Mouse (Mus musculus) testis, adult 2 months (tissue): ENCODE results near the gene Jade3.
"Not testable (repeated sequence)": the region's sequence is repeated elsewhere in the genome, so short reads cannot be mapped to it uniquely, and the experiment has no call there.

Source experiments
- CTCF ChIP-seq: fragments of 200-500 bp; IDR thresholded peaks from 2 replicates; pipeline ENCODE4 v1.5.1; 2012; ENCODE audit warnings: low read depth, mild to moderate bottlenecking, inconsistent platforms, low read length, moderate library complexity; ENCODE audit not compliant: control insufficient read depth, insufficient read depth, insufficient replicate concordance
- POLR2A ChIP-seq: fragments of 200-500 bp; IDR thresholded peaks from 2 replicates; pipeline ENCODE4 v1.6.1; 2012; ENCODE audit warnings: low read depth, mild to moderate bottlenecking, inconsistent platforms, low read length, moderate library complexity; ENCODE audit not compliant: control insufficient read depth

DNA sequence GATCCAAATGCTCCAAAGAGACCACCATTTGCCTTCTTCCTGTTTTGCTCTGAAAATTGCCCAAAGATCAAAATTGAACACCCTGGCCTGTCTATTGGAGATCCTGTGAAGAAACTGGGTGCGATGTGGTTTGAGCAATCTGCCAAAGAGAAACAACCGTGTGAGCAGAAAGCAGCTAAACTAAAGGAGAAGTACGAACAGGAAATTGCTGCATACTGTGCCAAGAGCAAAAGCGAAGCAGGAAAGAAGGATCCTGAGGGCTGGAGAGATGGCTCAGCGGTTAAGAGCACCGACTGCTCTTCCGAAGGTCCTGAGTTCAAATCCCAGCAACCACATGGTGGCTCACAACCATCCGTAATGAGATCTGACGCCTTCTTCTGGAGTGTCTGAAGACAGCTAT, 33.5 kb upstream of the Jade3 start:
- TF ChIP-seq POLR2A, CTCF: not testable (repeated sequence)
